Mouse (Mus musculus): ENCODE results near the gene Npnt. TPM values are rescaled to one million over a fixed set of nuclear protein-coding genes. Genes with fewer than 3 reads are reported as not detected.

The Npnt gene
- polyA plus RNA-seq, 2 experiments, result 0.90 to 1.0 TPM

DNA sequence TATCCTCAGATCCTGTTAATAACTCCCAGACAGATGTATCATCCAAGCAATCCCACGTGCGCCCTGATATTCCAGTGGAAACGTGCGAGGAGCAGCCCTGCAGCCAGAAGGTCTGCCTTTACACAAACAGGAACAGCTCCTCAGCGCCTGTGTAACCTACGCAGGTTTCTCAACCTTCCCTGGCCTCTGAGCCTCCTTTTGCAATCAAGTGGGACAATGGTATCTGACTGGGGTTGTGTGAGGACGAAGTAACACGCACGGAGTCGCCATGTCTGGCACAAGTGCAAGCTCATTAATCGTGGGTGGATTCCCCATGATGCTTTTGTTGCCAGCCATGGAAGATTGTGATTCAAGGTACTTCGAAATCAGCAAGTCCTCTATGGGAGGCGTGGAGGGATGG lies 86.2 kb downstream of the Npnt start:
- DNase-seq (ENCODE audit: low read depth in 3 of 3, low spot score in 3 of 3) (no peak), ATAC-seq (ENCODE audit: insufficient read depth) (no peak)
- TF ChIP-seq EP300 (IDR thresholded peaks at IDR 0.05; ENCODE audit: low read depth) (no peak), CTCF (IDR thresholded peaks at IDR 0.05; ENCODE audit: low read depth) (no peak)
- 60% methylated on average over 13 of the region's 13 CpGs for WGBS (ENCODE audit: insufficient replicate concordance)
- Histone ChIP-seq H3K4me3 (ENCODE audit: insufficient read depth in 1 of 2, low read depth in 2 of 2, low read length in 2 of 2) (no peak overlapping the region), H3K36me3 (replicated peaks; ENCODE audit: control insufficient read depth, insufficient read depth, low read depth) (no peaks in the 10 kb centered on the region), H3K9me3 (ENCODE audit: control insufficient read depth, low read length) (no peaks in the 10 kb centered on the region), H3K27me3 (ENCODE audit: control insufficient read depth, insufficient read depth, low read length) (no peaks in the 10 kb centered on the region), H3K4me1 (replicated peaks; ENCODE audit: control insufficient read depth in 2 of 2, insufficient read depth in 2 of 2, low read length in 1 of 2) (peaks cover 0 to 8% of the 10 kb centered on the region in 2 experiments; a peak in 1 of 4 replicates), H3K9ac (replicated peaks) (no peak overlapping the region), H3K27ac (no peak overlapping the region), H3K4me2 (ENCODE audit: low read depth) (no peak overlapping the region)

GRCm38 (mm10) chr3:132860796-132861195 lies 89.3 kb downstream of the Npnt start:
- no peak overlapping the region for H3K9ac ChIP-seq (replicated peaks)
- no peak overlapping the region for H3K4me2 ChIP-seq (ENCODE audit: low read depth)
- no peak overlapping the region for H3K27ac ChIP-seq
- H3K36me3 ChIP-seq (replicated peaks; ENCODE audit: control insufficient read depth, insufficient read depth, low read depth), result no peaks in the 10 kb centered on the region
- WGBS (ENCODE audit: insufficient replicate concordance), result 63% methylated on average over 8 of the region's 8 CpGs
- no peak overlapping the region for H3K4me3 ChIP-seq (ENCODE audit: insufficient read depth in 1 of 2, low read depth in 2 of 2, low read length in 2 of 2)
- no peak for ATAC-seq (ENCODE audit: insufficient read depth)
- H3K4me1 ChIP-seq (replicated peaks; ENCODE audit: control insufficient read depth in 2 of 2, insufficient read depth in 2 of 2, low read length in 1 of 2), result peaks cover 0 to 8% of the 10 kb centered on the region in 2 experiments; a peak in 1 of 4 replicates
- no peaks in the 10 kb centered on the region for H3K27me3 ChIP-seq (ENCODE audit: control insufficient read depth, insufficient read depth, low read length)
- no peak for DNase-seq (ENCODE audit: low read depth in 3 of 3, low spot score in 3 of 3)
- H3K9me3 ChIP-seq (ENCODE audit: control insufficient read depth, low read length), result no peaks in the 10 kb centered on the region
- TF ChIP-seq EP300 (IDR thresholded peaks at IDR 0.05; ENCODE audit: low read depth), result no peak
- TF ChIP-seq CTCF (IDR thresholded peaks at IDR 0.05; ENCODE audit: low read depth), result no peak

DNA sequence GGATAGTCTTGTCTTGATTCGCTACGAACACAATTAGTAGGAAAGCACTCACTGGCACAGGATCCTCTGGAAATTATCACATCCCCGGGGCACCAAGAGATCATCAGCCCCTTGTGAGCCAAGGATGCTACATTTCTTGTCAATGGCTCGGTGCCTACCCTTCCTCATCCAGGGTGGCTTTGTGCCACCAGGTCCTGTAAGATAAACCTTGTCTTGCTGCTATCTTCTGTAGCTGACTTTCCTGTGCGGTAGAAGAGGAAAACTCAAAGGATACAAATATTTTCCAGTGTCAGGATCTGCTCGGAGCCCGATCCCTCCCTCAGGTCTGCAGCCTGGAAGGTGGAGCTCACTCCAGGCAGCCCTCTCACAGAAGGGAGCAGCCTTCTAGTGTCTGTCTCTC lies 90.5 kb downstream of the Npnt start:
- TF ChIP-seq EP300 (IDR thresholded peaks at IDR 0.05; ENCODE audit: low read depth) (no peak), CTCF (IDR thresholded peaks at IDR 0.05; ENCODE audit: low read depth) (no peak)
- no peak overlapping the region for H3K4me2 ChIP-seq (ENCODE audit: low read depth)
- no peaks in the 10 kb centered on the region for H3K36me3 ChIP-seq (replicated peaks; ENCODE audit: control insufficient read depth, insufficient read depth, low read depth)
- 39% methylated on average over 7 of the region's 7 CpGs for WGBS (ENCODE audit: insufficient replicate concordance)
- no peaks in the 10 kb centered on the region for H3K27me3 ChIP-seq (ENCODE audit: control insufficient read depth, insufficient read depth, low read length)
- no peak overlapping the region for H3K27ac ChIP-seq
- H3K4me1 ChIP-seq (replicated peaks; ENCODE audit: control insufficient read depth in 2 of 2, insufficient read depth in 2 of 2, low read length in 1 of 2), result peaks cover 0 to 6% of the 10 kb centered on the region in 2 experiments; a peak in 1 of 4 replicates
- H3K4me3 ChIP-seq (ENCODE audit: insufficient read depth in 1 of 2, low read depth in 2 of 2, low read length in 2 of 2), result no peak overlapping the region
- ATAC-seq (ENCODE audit: insufficient read depth) (no peak), DNase-seq (ENCODE audit: low read depth in 3 of 3, low spot score in 3 of 3) (no peak)
- H3K9ac ChIP-seq (replicated peaks), result no peak overlapping the region
- no peaks in the 10 kb centered on the region for H3K9me3 ChIP-seq (ENCODE audit: control insufficient read depth, low read length)

- ATAC-seq (ENCODE audit: insufficient read depth), result no peak
- no peak for TF ChIP-seq CTCF (IDR thresholded peaks at IDR 0.05; ENCODE audit: low read depth)
- TF ChIP-seq EP300 (IDR thresholded peaks at IDR 0.05; ENCODE audit: low read depth), result no peak
- WGBS (ENCODE audit: insufficient replicate concordance), result 25% methylated on average over 11 of the region's 11 CpGs
Observed at GRCm38 (mm10) chr3:132858849-132859248, 91.2 kb downstream of the Npnt start.

GRCm38 (mm10) chr3:132856651-132857050 lies 93.4 kb downstream of the Npnt start:
- no peak for TF ChIP-seq CTCF (IDR thresholded peaks at IDR 0.05; ENCODE audit: low read depth)
- TF ChIP-seq EP300 (IDR thresholded peaks at IDR 0.05; ENCODE audit: low read depth), result no peak
- H3K9me3 ChIP-seq (ENCODE audit: control insufficient read depth, low read length), result no peaks in the 10 kb centered on the region
- H3K27ac ChIP-seq, result no peak overlapping the region
- no peak overlapping the region for H3K4me2 ChIP-seq (ENCODE audit: low read depth)
- DNase-seq (ENCODE audit: low read depth in 3 of 3, low spot score in 3 of 3) (no peak), ATAC-seq (ENCODE audit: insufficient read depth) (no peak)
- H3K4me1 ChIP-seq (replicated peaks; ENCODE audit: control insufficient read depth in 2 of 2, insufficient read depth in 2 of 2, low read length in 1 of 2), result peaks cover 0 to 6% of the 10 kb centered on the region in 2 experiments; a peak in 1 of 4 replicates
- WGBS (ENCODE audit: insufficient replicate concordance), result 23% methylated on average over 6 of the region's 6 CpGs
- H3K4me3 ChIP-seq (ENCODE audit: insufficient read depth in 1 of 2, low read depth in 2 of 2, low read length in 2 of 2), result no peak overlapping the region
- H3K27me3 ChIP-seq (ENCODE audit: control insufficient read depth, insufficient read depth, low read length), result no peaks in the 10 kb centered on the region
- no peaks in the 10 kb centered on the region for H3K36me3 ChIP-seq (replicated peaks; ENCODE audit: control insufficient read depth, insufficient read depth, low read depth)
- no peak overlapping the region for H3K9ac ChIP-seq (replicated peaks)

More at GRCm38 (mm10) chr3:132858849-132859248, 91.2 kb downstream of the Npnt start:
- Histone ChIP-seq H3K4me3 (ENCODE audit: insufficient read depth in 1 of 2, low read depth in 2 of 2, low read length in 2 of 2) (no peak overlapping the region), H3K4me1 (replicated peaks; ENCODE audit: control insufficient read depth in 2 of 2, insufficient read depth in 2 of 2, low read length in 1 of 2) (peaks cover 0 to 6% of the 10 kb centered on the region in 2 experiments; a peak in 1 of 4 replicates), H3K4me2 (ENCODE audit: low read depth) (no peak overlapping the region), H3K27ac (no peak overlapping the region), H3K36me3 (replicated peaks; ENCODE audit: control insufficient read depth, insufficient read depth, low read depth) (no peaks in the 10 kb centered on the region), H3K9ac (replicated peaks) (no peak overlapping the region), H3K27me3 (ENCODE audit: control insufficient read depth, insufficient read depth, low read length) (no peaks in the 10 kb centered on the region), H3K9me3 (ENCODE audit: control insufficient read depth, low read length) (no peaks in the 10 kb centered on the region)
- DNase-seq (ENCODE audit: low read depth in 3 of 3, low spot score in 3 of 3), result no peak

Data from liver, embryonic 14.5 days (tissue).